Mouse (Mus musculus): ENCODE measurements around the gene Csrnp3. TPM values are rescaled to one million over a fixed set of nuclear protein-coding genes. Genes with fewer than 3 reads are reported as not detected.

Gene Csrnp3
- total and polyA plus RNA-seq, 3 experiments = 2.2 to 2.5 (median 2.3) TPM

- Histone ChIP-seq H3K79me2 (replicated peaks; ENCODE audit: control insufficient read depth, extremely low read depth, insufficient read depth, poor library complexity, severe bottlenecking) (no peaks in the 10 kb centered on the region), H3K4me3 (replicated peaks in 1 of 3; ENCODE audit: low read depth in 2 of 3, low read length in 2 of 3, poor library complexity in 1 of 3) (no peak overlapping the region), H3K4me2 (ENCODE audit: insufficient read depth, low read depth, poor library complexity, severe bottlenecking) (no peak overlapping the region), H3K36me3 (replicated peaks in 1 of 2; ENCODE audit: control insufficient read depth in 1 of 2, insufficient read depth in 1 of 2, low read length in 1 of 2) (no peaks in the 10 kb centered on the region), H3K9me3 (replicated peaks; ENCODE audit: low read length) (peaks cover 6% of the 10 kb centered on the region), H3K27me3 (replicated peaks) (no peaks in the 10 kb centered on the region), H3K9ac (ENCODE audit: insufficient read depth, low read depth) (no peak overlapping the region), H3K27ac (ENCODE audit: insufficient read depth, low read depth) (no peak overlapping the region), H3K4me1 (ENCODE audit: control insufficient read depth in 1 of 2, insufficient read depth in 2 of 2) (no peaks in the 10 kb centered on the region)
- in situ Hi-C loops (cut with MboI; ENCODE audit: low pct_ligation_motif_present, low pct_unique_long_range_greater_than_20kb, low sequenced_read_pairs) = no loop called here
- TF ChIP-seq MXI1 (IDR thresholded peaks at IDR 0.05; ENCODE audit: low read depth, low read length) (no peak), BHLHE40 (IDR thresholded peaks at IDR 0.05; ENCODE audit: low read depth, low read length) (no peak), KAT2A (IDR thresholded peaks at IDR 0.05; ENCODE audit: insufficient replicate concordance, low read length) (no peak), MEF2A (IDR thresholded peaks at IDR 0.05; ENCODE audit: borderline replicate concordance, low read depth, low read length) (no peak), MAFK (IDR thresholded peaks at IDR 0.05; ENCODE audit: insufficient replicate concordance, low read length) (no peak), JUND (conservative IDR thresholded peaks at IDR 0.05; ENCODE audit: low read depth, low read length) (no peak), RCOR1 (conservative IDR thresholded peaks at IDR 0.05; ENCODE audit: low read depth, low read length) (no peak), ETS1 (conservative IDR thresholded peaks at IDR 0.05; ENCODE audit: low read depth, low read length) (no peak), ZMIZ1 (IDR thresholded peaks at IDR 0.05; ENCODE audit: low read depth, low read length) (no peak), TBP (conservative IDR thresholded peaks at IDR 0.05; ENCODE audit: low read depth, low read length) (no peak), SIN3A (IDR thresholded peaks at IDR 0.05; ENCODE audit: low read length) (no peak), POLR2AphosphoS2 (IDR thresholded peaks at IDR 0.05; ENCODE audit: low read depth, low read length) (no peak), RAD21 (IDR thresholded peaks at IDR 0.05; ENCODE audit: low read depth, low read length) (no peak), ZC3H11A (IDR thresholded peaks at IDR 0.05; ENCODE audit: low read depth, low read length) (no peak)
- DNase-seq (ENCODE audit: extremely low read depth) = no peak
- dilution Hi-C loops (cut with MboI; ENCODE audit: extremely low pct_ligation_motif_present, extremely low pct_unique_long_range_greater_than_20kb, low sequenced_read_pairs) = no loop called here
Observed at GRCm38 (mm10) chr2:65925363-65925941, 79.9 kb downstream of the Csrnp3 start.

GRCm38 (mm10) chr2:65926935-65927708 lies 81.6 kb downstream of the Csrnp3 start:
- DNase-seq (ENCODE audit: extremely low read depth) = no peak
- Histone ChIP-seq H3K9me3 (replicated peaks; ENCODE audit: low read length) (peaks cover 10% of the 10 kb centered on the region), H3K4me1 (ENCODE audit: control insufficient read depth in 1 of 2, insufficient read depth in 2 of 2) (no peaks in the 10 kb centered on the region), H3K27me3 (replicated peaks) (no peaks in the 10 kb centered on the region), H3K36me3 (replicated peaks in 1 of 2; ENCODE audit: control insufficient read depth in 1 of 2, insufficient read depth in 1 of 2, low read length in 1 of 2) (no peaks in the 10 kb centered on the region), H3K27ac (ENCODE audit: insufficient read depth, low read depth) (no peak overlapping the region), H3K4me2 (ENCODE audit: insufficient read depth, low read depth, poor library complexity, severe bottlenecking) (no peak overlapping the region), H3K4me3 (replicated peaks in 1 of 3; ENCODE audit: low read depth in 2 of 3, low read length in 2 of 3, poor library complexity in 1 of 3) (no peak overlapping the region), H3K9ac (ENCODE audit: insufficient read depth, low read depth) (no peak overlapping the region), H3K79me2 (replicated peaks; ENCODE audit: control insufficient read depth, extremely low read depth, insufficient read depth, poor library complexity, severe bottlenecking) (peaks cover 4% of the 10 kb centered on the region; the same call in 1 of the 2 replicates)
- dilution Hi-C loops (cut with MboI; ENCODE audit: extremely low pct_ligation_motif_present, extremely low pct_unique_long_range_greater_than_20kb, low sequenced_read_pairs) (no loop called here), in situ Hi-C loops (cut with MboI; ENCODE audit: low pct_ligation_motif_present, low pct_unique_long_range_greater_than_20kb, low sequenced_read_pairs) (no loop called here)
- TF ChIP-seq PAX5 (IDR thresholded peaks at IDR 0.05; ENCODE audit: low read length) (no peak), TBP (conservative IDR thresholded peaks at IDR 0.05; ENCODE audit: low read depth, low read length) (no peak), MAFK (IDR thresholded peaks at IDR 0.05; ENCODE audit: insufficient replicate concordance, low read length) (no peak), SIN3A (IDR thresholded peaks at IDR 0.05; ENCODE audit: low read length) (no peak), ELF1 (IDR thresholded peaks at IDR 0.05; ENCODE audit: low read depth, low read length) (no peak), NRF1 (IDR thresholded peaks at IDR 0.05; ENCODE audit: low read depth, low read length) (no peak), KAT2A (IDR thresholded peaks at IDR 0.05; ENCODE audit: insufficient replicate concordance, low read length) (no peak), GABPA (IDR thresholded peaks at IDR 0.05; ENCODE audit: insufficient replicate concordance, low read depth, low read length) (no peak), ZNF384 (IDR thresholded peaks at IDR 0.05; ENCODE audit: low read depth, low read length) (no peak), RAD21 (IDR thresholded peaks at IDR 0.05; ENCODE audit: low read depth, low read length) (no peak), NELFE (IDR thresholded peaks at IDR 0.05; ENCODE audit: low read depth, low read length) (no peak), CHD1 (IDR thresholded peaks at IDR 0.05; ENCODE audit: low read depth, low read length) (no peak), MYC (IDR thresholded peaks at IDR 0.05; ENCODE audit: low read depth, low read length) (no peak), CHD2 (IDR thresholded peaks at IDR 0.05; ENCODE audit: low read length) (no peak), SMC3 (IDR thresholded peaks at IDR 0.05; ENCODE audit: low read depth, low read length) (no peak)

Data from CH12.LX (cell line).